Mouse (Mus musculus) ES-Bruce4 (cell line): ENCODE measurements around the gene Kcnj9.

Source experiments
- CTCF ChIP-seq: IDR thresholded peaks from one replicate; pipeline ENCODE4 v1.8.1; 2011; ENCODE audit warnings: low read depth, low read length
- POLR2A ChIP-seq: IDR thresholded peaks from one replicate; pipeline ENCODE4 v1.8.1; 2011; ENCODE audit warnings: low read length; ENCODE audit not compliant: insufficient read depth

- no peak for TF ChIP-seq POLR2A
- no peak for TF ChIP-seq CTCF
These were observed 55.0 kb downstream of the Kcnj9 start for GRCm38 (mm10) chr1:172274116-172274515.
